Comparison of ENCODE assay signal across 12 mouse cellular contexts in genomic region chr1:41890714-41891689, GRCm38 (mm10).
DNase-seq lines count a peak whose midpoint lies in the region; ATAC-seq lines count a peak whose summit lies in the region.
"Had no signal": no experiment of that assay in that cellular context is flagged by ENCODE, and none has a peak within 500 bp of the region (broad histone marks: within the 10 kb centered on the region; RNA-seq: fewer than 3 reads in every experiment).

No protein-coding gene starts in this region.

- no peaks in the 10 kb centered on the region for H3K36me3 ChIP-seq in embryonic facial prominence, embryonic 15.5 days
- H3K36me3 ChIP-seq in hindbrain, embryonic 15.5 days, result no peaks in the 10 kb centered on the region
- H3K36me3 ChIP-seq in neural tube, embryonic 11.5 days (ENCODE audit: control insufficient read depth, insufficient read depth, low read length), result no peaks in the 10 kb centered on the region
- H3K36me3 ChIP-seq: heart, embryonic 15.5 days had no signal

- no peak overlapping the region for H3K27ac ChIP-seq in embryonic facial prominence, embryonic 15.5 days (replicated peaks)
- no peak overlapping the region for H3K27ac ChIP-seq in hindbrain, embryonic 15.5 days (replicated peaks)
- peak overlapping the region; percentile 42; the same call in 1 of the 2 replicates for H3K27ac ChIP-seq in neural tube, embryonic 11.5 days (ENCODE audit: low read depth, low read length)
- H3K27ac ChIP-seq: heart, embryonic 15.5 days; liver, embryonic 14.5 days had no signal

- peak; percentile 60 for DNase-seq in embryo, embryonic 10.5 days (ENCODE audit: low spot score)
- peak; percentile 40 for DNase-seq in neural tube, embryonic 11.5 days (ENCODE audit: low spot score)
- DNase-seq in cerebellum, adult 9-11 months, result no peak
- no peak for DNase-seq in right cerebral cortex, postnatal 36 days (ENCODE audit: low spot score in 2 of 2)
- no peak for DNase-seq in thymus, adult 18-20 months
- DNase-seq: cerebellum, postnatal 36 days; kidney, adult 9 months had no signal

- no peak overlapping the region for H3K4me3 ChIP-seq in embryonic facial prominence, embryonic 15.5 days (replicated peaks)
- H3K4me3 ChIP-seq in hindbrain, embryonic 15.5 days, result no peak overlapping the region
- H3K4me3 ChIP-seq in neural tube, embryonic 11.5 days (ENCODE audit: low read depth, low read length), result no peak overlapping the region
- H3K4me3 ChIP-seq: heart, embryonic 15.5 days had no signal

- no peak for ATAC-seq in embryonic facial prominence, embryonic 15.5 days (ENCODE audit: insufficient number of reproducible peaks, low FRiP score, low TSS enrichment, low read depth)
- no peak for ATAC-seq in hindbrain, embryonic 15.5 days (ENCODE audit: low FRiP score, low read depth)
- ATAC-seq in neural tube, embryonic 11.5 days (ENCODE audit: insufficient read depth, low FRiP score, low TSS enrichment), result 0 out of 2 replicates have a peak, but pooled peaks have one; percentile 40

- no peak overlapping the region for H3K9ac ChIP-seq in embryonic facial prominence, embryonic 15.5 days
- no peak overlapping the region for H3K9ac ChIP-seq in hindbrain, embryonic 15.5 days
- H3K9ac ChIP-seq in neural tube, embryonic 11.5 days (ENCODE audit: low read length), result peak overlapping the region; percentile 20
- H3K9ac ChIP-seq: heart, embryonic 15.5 days; liver, embryonic 14.5 days had no signal

- H3K9me3 ChIP-seq in embryonic facial prominence, embryonic 15.5 days (replicated peaks), result no peaks in the 10 kb centered on the region
- H3K9me3 ChIP-seq in hindbrain, embryonic 15.5 days, result no peaks in the 10 kb centered on the region
- H3K9me3 ChIP-seq in neural tube, embryonic 11.5 days (ENCODE audit: control insufficient read depth, low read length), result no peaks in the 10 kb centered on the region
- H3K9me3 ChIP-seq: heart, embryonic 15.5 days had no signal

- peak overlapping the region; percentile 19 for H3K4me2 ChIP-seq in embryonic facial prominence, embryonic 15.5 days (replicated peaks)
- H3K4me2 ChIP-seq in hindbrain, embryonic 15.5 days, result peak overlapping the region; percentile 39
- peak overlapping the region; percentile 35 for H3K4me2 ChIP-seq in neural tube, embryonic 11.5 days (ENCODE audit: low read depth)
- H3K4me2 ChIP-seq: heart, embryonic 15.5 days had no signal

- no peaks in the 10 kb centered on the region for H3K27me3 ChIP-seq in embryonic facial prominence, embryonic 15.5 days
- H3K27me3 ChIP-seq in hindbrain, embryonic 15.5 days, result 0 out of 2 replicates have a peak, but pooled peaks cover 2% of the 10 kb centered on the region
- H3K27me3 ChIP-seq in neural tube, embryonic 11.5 days (ENCODE audit: control insufficient read depth, insufficient read depth, low read length), result no peaks in the 10 kb centered on the region
- H3K27me3 ChIP-seq: CH12.LX; heart, embryonic 15.5 days had no signal

- 49% methylated on average over 20 of the region's 20 CpGs for WGBS in embryonic facial prominence, embryonic 15.5 days
- 22% methylated on average over 20 of the region's 20 CpGs for WGBS in hindbrain, embryonic 15.5 days
- WGBS in neural tube, embryonic 11.5 days, result 36% methylated on average over 20 of the region's 20 CpGs

- H3K4me1 ChIP-seq in embryonic facial prominence, embryonic 15.5 days, result peaks cover 24% of the 10 kb centered on the region
- H3K4me1 ChIP-seq in hindbrain, embryonic 15.5 days (replicated peaks), result peaks cover 24% of the 10 kb centered on the region
- peaks cover 25% of the 10 kb centered on the region for H3K4me1 ChIP-seq in neural tube, embryonic 11.5 days (ENCODE audit: control insufficient read depth, insufficient read depth, low read length)

Comparison
In these comparisons a context has a peak if more than half of its experiments do, and no peak if none do; other contexts are left out.
1. DNase-seq: peak in embryo, embryonic 10.5 days (single experiment) and neural tube, embryonic 11.5 days (single experiment); none in cerebellum, adult 9-11 months (single experiment), right cerebral cortex, postnatal 36 days (0 of 2) and thymus, adult 18-20 months (0 of 2).
2. Peak in every context shown above with its lines, with median percentiles within 50 percentile points of each other: H3K4me2 ChIP-seq.